Mouse (Mus musculus): ENCODE measurements around the gene Olfr1232. TPM values are rescaled to one million over a fixed set of nuclear protein-coding genes. Genes with fewer than 3 reads are reported as not detected.

Olfr1232 gene
- polyA plus RNA-seq, 2 experiments, result not detected

GRCm38 (mm10) chr2:89287914-89288313 is 41.6 kb downstream of the Olfr1232 start, which contains the start of gene Olfr1229:
Gene Olfr1229 (minus strand): TSS chr2:89288014.
- ATAC-seq (ENCODE audit: low FRiP score, low read depth) (no peak), DNase-seq (ENCODE audit: low spot score) (no peak)
- H3K9me3 ChIP-seq (ENCODE audit: control insufficient read depth, low read length), result no peaks in the 10 kb centered on the region
- H3K9ac ChIP-seq (ENCODE audit: low read depth, low read length, severe bottlenecking), result no peak within 1 kb of the TSS
- no peak for TF ChIP-seq POLR2A (IDR thresholded peaks at IDR 0.05; ENCODE audit: borderline replicate concordance, extremely low read depth, insufficient read depth, insufficient read length)
- 80% methylated on average over 2 of the region's 2 CpGs for WGBS
- H3K4me3 ChIP-seq (replicated peaks; ENCODE audit: low read length), result no peak within 1 kb of the TSS
- no peaks in the 10 kb centered on the region for H3K27me3 ChIP-seq (ENCODE audit: control insufficient read depth, insufficient read depth, low read length)
- H3K27ac ChIP-seq (replicated peaks; ENCODE audit: low read depth, low read length), result no peak within 1 kb of the TSS
- no peaks in the 10 kb centered on the region for H3K4me1 ChIP-seq (ENCODE audit: control insufficient read depth, insufficient read depth, low read length)
- no peak within 1 kb of the TSS for H3K4me2 ChIP-seq (replicated peaks; ENCODE audit: low read depth, low read length, severe bottlenecking)
- H3K36me3 ChIP-seq (ENCODE audit: control insufficient read depth, insufficient read depth, low read length), result no peaks in the 10 kb centered on the region

Other genes starting within 250 kb of the Olfr1232 start
- not detected in 2 replicates for gene Olfr1219, start 246.2 kb downstream of the Olfr1232 start, polyA plus RNA-seq (2012; rRNA removed)
- gene Olfr1219, start 246.2 kb downstream of the Olfr1232 start, polyA plus RNA-seq (2014; fragmentation: Nextera tagmentation; extraction: Ambion mirVana), result not detected in 2 replicates
- gene Olfr1220, start 222.8 kb downstream of the Olfr1232 start, polyA plus RNA-seq (2012; rRNA removed), result not detected in 2 replicates
- not detected in 2 replicates for gene Olfr1220, start 222.8 kb downstream of the Olfr1232 start, polyA plus RNA-seq (2014; fragmentation: Nextera tagmentation; extraction: Ambion mirVana)
- not detected in 2 replicates for gene Olfr1221, start 212.4 kb downstream of the Olfr1232 start, polyA plus RNA-seq (2012; rRNA removed)
- gene Olfr1221, start 212.4 kb downstream of the Olfr1232 start, polyA plus RNA-seq (2014; fragmentation: Nextera tagmentation; extraction: Ambion mirVana), result not detected in 2 replicates
- gene Olfr1222, start 196.6 kb downstream of the Olfr1232 start, polyA plus RNA-seq (2012; rRNA removed), result not detected in 2 replicates
- not detected in 2 replicates for gene Olfr1222, start 196.6 kb downstream of the Olfr1232 start, polyA plus RNA-seq (2014; fragmentation: Nextera tagmentation; extraction: Ambion mirVana)
- not detected in 2 replicates for gene Olfr1223, start 178.1 kb downstream of the Olfr1232 start, polyA plus RNA-seq (2012; rRNA removed)
- gene Olfr1223, start 178.1 kb downstream of the Olfr1232 start, polyA plus RNA-seq (2014; fragmentation: Nextera tagmentation; extraction: Ambion mirVana), result not detected in 2 replicates
- not detected in 2 replicates for gene Olfr1224-ps1, start 165.6 kb downstream of the Olfr1232 start, polyA plus RNA-seq (2012; rRNA removed)
- gene Olfr1224-ps1, start 165.6 kb downstream of the Olfr1232 start, polyA plus RNA-seq (2014; fragmentation: Nextera tagmentation; extraction: Ambion mirVana), result not detected in 2 replicates
- gene Olfr1225, start 155.0 kb downstream of the Olfr1232 start, polyA plus RNA-seq (2012; rRNA removed), result not detected in 2 replicates
- gene Olfr1225, start 155.0 kb downstream of the Olfr1232 start, polyA plus RNA-seq (2014; fragmentation: Nextera tagmentation; extraction: Ambion mirVana), result not detected in 2 replicates
- gene Olfr1226, start 129.6 kb downstream of the Olfr1232 start, polyA plus RNA-seq (2012; rRNA removed), result not detected in 2 replicates
- gene Olfr1226, start 129.6 kb downstream of the Olfr1232 start, polyA plus RNA-seq (2014; fragmentation: Nextera tagmentation; extraction: Ambion mirVana), result not detected in 2 replicates
- gene Olfr1228, start 75.6 kb downstream of the Olfr1232 start, polyA plus RNA-seq (2012; rRNA removed), result not detected in 2 replicates
- not detected in 2 replicates for gene Olfr1228, start 75.6 kb downstream of the Olfr1232 start, polyA plus RNA-seq (2014; fragmentation: Nextera tagmentation; extraction: Ambion mirVana)
- not detected in 2 replicates for gene Olfr1229, start 41.7 kb downstream of the Olfr1232 start, polyA plus RNA-seq (2012; rRNA removed)
- gene Olfr1229, start 41.7 kb downstream of the Olfr1232 start, polyA plus RNA-seq (2014; fragmentation: Nextera tagmentation; extraction: Ambion mirVana), result not detected in 2 replicates
- not detected in 2 replicates for gene Olfr1230, start 32.4 kb downstream of the Olfr1232 start, polyA plus RNA-seq (2012; rRNA removed)
- gene Olfr1230, start 32.4 kb downstream of the Olfr1232 start, polyA plus RNA-seq (2014; fragmentation: Nextera tagmentation; extraction: Ambion mirVana), result not detected in 2 replicates
- gene Olfr1231, start 22.6 kb downstream of the Olfr1232 start, polyA plus RNA-seq (2012; rRNA removed), result not detected in 2 replicates
- not detected in 2 replicates for gene Olfr1231, start 22.6 kb downstream of the Olfr1232 start, polyA plus RNA-seq (2014; fragmentation: Nextera tagmentation; extraction: Ambion mirVana)
- gene Olfr1233, start 12.7 kb upstream of the Olfr1232 start, polyA plus RNA-seq (2012; rRNA removed), result not detected in 2 replicates
- gene Olfr1233, start 12.7 kb upstream of the Olfr1232 start, polyA plus RNA-seq (2014; fragmentation: Nextera tagmentation; extraction: Ambion mirVana), result not detected in 2 replicates
- not detected in 2 replicates for gene Olfr1234, start 35.2 kb upstream of the Olfr1232 start, polyA plus RNA-seq (2012; rRNA removed)
- not detected in 2 replicates for gene Olfr1234, start 35.2 kb upstream of the Olfr1232 start, polyA plus RNA-seq (2014; fragmentation: Nextera tagmentation; extraction: Ambion mirVana)
- not detected in 2 replicates for gene Olfr1238, start 80.0 kb upstream of the Olfr1232 start, polyA plus RNA-seq (2012; rRNA removed)
- not detected in 2 replicates for gene Olfr1238, start 80.0 kb upstream of the Olfr1232 start, polyA plus RNA-seq (2014; fragmentation: Nextera tagmentation; extraction: Ambion mirVana)
- not detected in 2 replicates for gene Olfr1239, start 90.7 kb upstream of the Olfr1232 start, polyA plus RNA-seq (2012; rRNA removed)
- not detected in 2 replicates for gene Olfr1239, start 90.7 kb upstream of the Olfr1232 start, polyA plus RNA-seq (2014; fragmentation: Nextera tagmentation; extraction: Ambion mirVana)
- not detected in 2 replicates for gene Olfr1240, start 113.3 kb upstream of the Olfr1232 start, polyA plus RNA-seq (2012; rRNA removed)
- not detected in 2 replicates for gene Olfr1240, start 113.3 kb upstream of the Olfr1232 start, polyA plus RNA-seq (2014; fragmentation: Nextera tagmentation; extraction: Ambion mirVana)
- gene Olfr1241, start 157.5 kb upstream of the Olfr1232 start, polyA plus RNA-seq (2012; rRNA removed), result not detected in 2 replicates
- gene Olfr1241, start 157.5 kb upstream of the Olfr1232 start, polyA plus RNA-seq (2014; fragmentation: Nextera tagmentation; extraction: Ambion mirVana), result not detected in 2 replicates
- not detected in 2 replicates for gene Olfr1242, start 168.7 kb upstream of the Olfr1232 start, polyA plus RNA-seq (2012; rRNA removed)
- not detected in 2 replicates for gene Olfr1242, start 168.7 kb upstream of the Olfr1232 start, polyA plus RNA-seq (2014; fragmentation: Nextera tagmentation; extraction: Ambion mirVana)
- not detected in 2 replicates for gene Olfr1243, start 201.8 kb upstream of the Olfr1232 start, polyA plus RNA-seq (2012; rRNA removed)
- not detected in 2 replicates for gene Olfr1243, start 201.8 kb upstream of the Olfr1232 start, polyA plus RNA-seq (2014; fragmentation: Nextera tagmentation; extraction: Ambion mirVana)
- gene Olfr1245, start 248.8 kb upstream of the Olfr1232 start, polyA plus RNA-seq (2012; rRNA removed), result not detected in 2 replicates
- not detected in 2 replicates for gene Olfr1245, start 248.8 kb upstream of the Olfr1232 start, polyA plus RNA-seq (2014; fragmentation: Nextera tagmentation; extraction: Ambion mirVana)